Mouse (Mus musculus): ENCODE data around the gene Ms4a7. TPM values are rescaled to one million over a fixed set of nuclear protein-coding genes. Genes with fewer than 3 reads are reported as not detected.

The Ms4a7 gene
- 2,313 and 2,384 TPM in 2 replicates for polyA plus RNA-seq (2012; ENCODE audit: insufficient read depth, insufficient read length, missing spikeins)

GRCm38 (mm10) chr19:11335932-11336331 is at the start of gene Ms4a7:
Gene Ms4a7, minus strand, starts transcription at chr19:11336146.
- Histone ChIP-seq H3K4me1 (ENCODE audit: control insufficient read depth, insufficient read depth, low read length) (peaks cover 23% of the 10 kb centered on the region), H3K27ac (ENCODE audit: insufficient read depth, low read depth, low read length) (peak within 1 kb of the TSS; percentile 93), H3K4me3 (ENCODE audit: insufficient read depth, low read length) (peak within 1 kb of the TSS; percentile 46)
- TF ChIP-seq CTCF (IDR thresholded peaks at IDR 0.05; ENCODE audit: low read depth, low read length) (no peak), POLR2A (IDR thresholded peaks at IDR 0.05; ENCODE audit: borderline replicate concordance, low read depth, low read length) (no peak)

- TF ChIP-seq CTCF (IDR thresholded peaks at IDR 0.05; ENCODE audit: low read depth, low read length): no peak
- TF ChIP-seq POLR2A (IDR thresholded peaks at IDR 0.05; ENCODE audit: borderline replicate concordance, low read depth, low read length): no peak
- H3K4me3 ChIP-seq (ENCODE audit: insufficient read depth, low read length): no peak overlapping the region
- peak overlapping the region; percentile 63 for H3K27ac ChIP-seq (ENCODE audit: insufficient read depth, low read depth, low read length)
- peaks cover 28% of the 10 kb centered on the region for H3K4me1 ChIP-seq (ENCODE audit: control insufficient read depth, insufficient read depth, low read length)
Observed at GRCm38 (mm10) chr19:11376399-11376798, 40.5 kb upstream of the Ms4a7 start.

- Histone ChIP-seq H3K4me1 (ENCODE audit: control insufficient read depth, insufficient read depth, low read length) (peaks cover 28% of the 10 kb centered on the region), H3K4me3 (ENCODE audit: insufficient read depth, low read length) (peak within 1 kb of the TSS; percentile 46), H3K27ac (ENCODE audit: insufficient read depth, low read depth, low read length) (peak within 1 kb of the TSS; percentile 92)
- TF ChIP-seq CTCF (IDR thresholded peaks at IDR 0.05; ENCODE audit: low read depth, low read length): no peak
Observed at GRCm38 (mm10) chr19:11375273-11375672, 39.3 kb upstream of the Ms4a7 start, which contains the start of gene Ms4a4a. Gene Ms4a4a, plus strand, starts transcription at chr19:11375523.

GRCm38 (mm10) chr19:11371181-11371580 is 35.2 kb upstream of the Ms4a7 start:
- peaks cover 41% of the 10 kb centered on the region for H3K4me1 ChIP-seq (ENCODE audit: control insufficient read depth, insufficient read depth, low read length)
- H3K4me3 ChIP-seq (ENCODE audit: insufficient read depth, low read length): no peak overlapping the region
- no peak overlapping the region for H3K27ac ChIP-seq (ENCODE audit: insufficient read depth, low read depth, low read length)
- TF ChIP-seq POLR2A (IDR thresholded peaks at IDR 0.05; ENCODE audit: borderline replicate concordance, low read depth, low read length): no peak
- no peak for TF ChIP-seq CTCF (IDR thresholded peaks at IDR 0.05; ENCODE audit: low read depth, low read length)

GRCm38 (mm10) chr19:11368310-11368709 is 32.4 kb upstream of the Ms4a7 start:
- Histone ChIP-seq H3K4me3 (ENCODE audit: insufficient read depth, low read length) (no peak overlapping the region), H3K4me1 (ENCODE audit: control insufficient read depth, insufficient read depth, low read length) (peaks cover 34% of the 10 kb centered on the region), H3K27ac (ENCODE audit: insufficient read depth, low read depth, low read length) (peak overlapping the region; percentile 91)
- TF ChIP-seq CTCF (IDR thresholded peaks at IDR 0.05; ENCODE audit: low read depth, low read length) (no peak), POLR2A (IDR thresholded peaks at IDR 0.05; ENCODE audit: borderline replicate concordance, low read depth, low read length) (no peak)

GRCm38 (mm10) chr19:11362002-11362401 is 26.1 kb upstream of the Ms4a7 start:
- peaks cover 12% of the 10 kb centered on the region for H3K4me1 ChIP-seq (ENCODE audit: control insufficient read depth, insufficient read depth, low read length)
- H3K4me3 ChIP-seq (ENCODE audit: insufficient read depth, low read length): no peak overlapping the region
- TF ChIP-seq POLR2A (IDR thresholded peaks at IDR 0.05; ENCODE audit: borderline replicate concordance, low read depth, low read length): no peak
- no peak for TF ChIP-seq CTCF (IDR thresholded peaks at IDR 0.05; ENCODE audit: low read depth, low read length)
- peak overlapping the region; percentile 4 for H3K27ac ChIP-seq (ENCODE audit: insufficient read depth, low read depth, low read length)

- Histone ChIP-seq H3K27ac (ENCODE audit: insufficient read depth, low read depth, low read length) (no peak overlapping the region), H3K4me1 (ENCODE audit: control insufficient read depth, insufficient read depth, low read length) (peaks cover 16% of the 10 kb centered on the region)
- TF ChIP-seq CTCF (IDR thresholded peaks at IDR 0.05; ENCODE audit: low read depth, low read length): no peak
- TF ChIP-seq POLR2A (IDR thresholded peaks at IDR 0.05; ENCODE audit: borderline replicate concordance, low read depth, low read length): no peak
Observed at GRCm38 (mm10) chr19:11360106-11360505, 24.2 kb upstream of the Ms4a7 start.

GRCm38 (mm10) chr19:11355730-11356129 is 19.8 kb upstream of the Ms4a7 start:
- Histone ChIP-seq H3K4me3 (ENCODE audit: insufficient read depth, low read length) (no peak overlapping the region), H3K4me1 (ENCODE audit: control insufficient read depth, insufficient read depth, low read length) (peaks cover 6% of the 10 kb centered on the region), H3K27ac (ENCODE audit: insufficient read depth, low read depth, low read length) (no peak overlapping the region)
- TF ChIP-seq CTCF (IDR thresholded peaks at IDR 0.05; ENCODE audit: low read depth, low read length) (no peak), POLR2A (IDR thresholded peaks at IDR 0.05; ENCODE audit: borderline replicate concordance, low read depth, low read length) (no peak)

More at GRCm38 (mm10) chr19:11360106-11360505, 24.2 kb upstream of the Ms4a7 start:
- no peak overlapping the region for H3K4me3 ChIP-seq (ENCODE audit: insufficient read depth, low read length)

GRCm38 (mm10) chr19:11351878-11352277 is 15.9 kb upstream of the Ms4a7 start:
- Histone ChIP-seq H3K27ac (ENCODE audit: insufficient read depth, low read depth, low read length) (no peak overlapping the region), H3K4me1 (ENCODE audit: control insufficient read depth, insufficient read depth, low read length) (peaks cover 10% of the 10 kb centered on the region), H3K4me3 (ENCODE audit: insufficient read depth, low read length) (no peak overlapping the region)
- TF ChIP-seq POLR2A (IDR thresholded peaks at IDR 0.05; ENCODE audit: borderline replicate concordance, low read depth, low read length) (no peak), CTCF (IDR thresholded peaks at IDR 0.05; ENCODE audit: low read depth, low read length) (no peak)

- H3K27ac ChIP-seq (ENCODE audit: insufficient read depth, low read depth, low read length): peak overlapping the region; percentile 68
- no peak for TF ChIP-seq POLR2A (IDR thresholded peaks at IDR 0.05; ENCODE audit: borderline replicate concordance, low read depth, low read length)
- peak; percentile 27; the same call in 1 of the 2 replicates for TF ChIP-seq CTCF (IDR thresholded peaks at IDR 0.05; ENCODE audit: low read depth, low read length)
- H3K4me3 ChIP-seq (ENCODE audit: insufficient read depth, low read length): no peak overlapping the region
- peaks cover 5% of the 10 kb centered on the region for H3K4me1 ChIP-seq (ENCODE audit: control insufficient read depth, insufficient read depth, low read length)
Observed at GRCm38 (mm10) chr19:11349698-11350481, 13.9 kb upstream of the Ms4a7 start.

Measured in bone marrow macrophage, adult 2 months (primary cell).